Mouse (Mus musculus): ENCODE data around the gene Cryga.

Cryga gene

GRCm38 (mm10) chr1:65103273-65103672, at the start of gene Cryga:
Gene Cryga, minus strand, starts transcription at chr1:65103373.
- DNase-seq (ENCODE audit: low read depth, low spot score): no peak

- no peak for DNase-seq (ENCODE audit: low read depth, low spot score)
These were observed 44.8 kb upstream of the Cryga start for GRCm38 (mm10) chr1:65147971-65148370.

- no peak for DNase-seq (ENCODE audit: low read depth, low spot score)
These were observed 44.2 kb upstream of the Cryga start for GRCm38 (mm10) chr1:65147326-65147725.

GRCm38 (mm10) chr1:65146601-65147000, 43.4 kb upstream of the Cryga start:
- DNase-seq (ENCODE audit: low read depth, low spot score): no peak

- no peak for DNase-seq (ENCODE audit: low read depth, low spot score)
These were observed 41.6 kb upstream of the Cryga start for GRCm38 (mm10) chr1:65144783-65145182.

GRCm38 (mm10) chr1:65137560-65137959, 34.4 kb upstream of the Cryga start:
- no peak for DNase-seq (ENCODE audit: low read depth, low spot score)

GRCm38 (mm10) chr1:65132833-65133232, 29.7 kb upstream of the Cryga start:
- no peak for DNase-seq (ENCODE audit: low read depth, low spot score)

- no peak for DNase-seq (ENCODE audit: low read depth, low spot score)
These were observed 28.5 kb upstream of the Cryga start for GRCm38 (mm10) chr1:65131671-65132070.

GRCm38 (mm10) chr1:65130226-65130625, 27.1 kb upstream of the Cryga start:
- DNase-seq (ENCODE audit: low read depth, low spot score): no peak

GRCm38 (mm10) chr1:65129634-65130180, 26.5 kb upstream of the Cryga start:
- DNase-seq (ENCODE audit: low read depth, low spot score): no peak

GRCm38 (mm10) chr1:65122574-65123372, 19.6 kb upstream of the Cryga start, which contains the start of gene D630023F18Rik:
Gene D630023F18Rik, minus strand, starts transcription at chr1:65123214.
- no peak for DNase-seq (ENCODE audit: low read depth, low spot score)

GRCm38 (mm10) chr1:65119438-65119837, 16.3 kb upstream of the Cryga start, which contains the start of gene Gm28845:
Gene Gm28845, minus strand, starts transcription at chr1:65119558.
- peak; percentile 54 for DNase-seq (ENCODE audit: low read depth, low spot score)

- no peak for DNase-seq (ENCODE audit: low read depth, low spot score)
These were observed 15.2 kb upstream of the Cryga start for GRCm38 (mm10) chr1:65118150-65118913.

- DNase-seq (ENCODE audit: low read depth, low spot score): peak; percentile 46
These were observed 10.5 kb upstream of the Cryga start for GRCm38 (mm10) chr1:65113536-65114172.

GRCm38 (mm10) chr1:65112807-65113196, 9.6 kb upstream of the Cryga start:
- peak; percentile 82 for DNase-seq (ENCODE audit: low read depth, low spot score)

- peak; percentile 82 for DNase-seq (ENCODE audit: low read depth, low spot score)
These were observed 9.0 kb upstream of the Cryga start for GRCm38 (mm10) chr1:65112031-65112806.

GRCm38 (mm10) chr1:65109756-65110435, 6.7 kb upstream of the Cryga start:
- DNase-seq (ENCODE audit: low read depth, low spot score): no peak

GRCm38 (mm10) chr1:65109196-65109595, 6.0 kb upstream of the Cryga start:
- no peak for DNase-seq (ENCODE audit: low read depth, low spot score)

- DNase-seq (ENCODE audit: low read depth, low spot score): peak; percentile 35
These were observed 4.6 kb upstream of the Cryga start for GRCm38 (mm10) chr1:65107654-65108279.

GRCm38 (mm10) chr1:65096953-65097352, 6.2 kb downstream of the Cryga start:
- no peak for DNase-seq (ENCODE audit: low read depth, low spot score)
